Mouse (Mus musculus) forebrain, embryonic 16.5 days (tissue): ENCODE measurements around the gene Bcl3. TPM values are rescaled to one million over a fixed set of nuclear protein-coding genes. Genes with fewer than 3 reads are reported as not detected.
"Not testable (repeated sequence)": the region's sequence is repeated elsewhere in the genome, so short reads cannot be mapped to it uniquely, and the experiment has no call there.

ENCODE experiments used
- ATAC-seq: fragments of 200-750 bp; cut with Nextera tagmentation; 2 replicates; pipeline ENCODE4 v1.8.0; 2017; ENCODE audit warnings: mild to moderate bottlenecking, moderate library complexity
- H3K27ac ChIP-seq: fragments of 300-500 bp; sonication (generic); 2 replicates; pipeline ENCODE4 v1.5.1; 2014; ENCODE audit warnings: low read length, control low read depth
- H3K27me3 ChIP-seq: fragments of 300-500 bp; sonication (generic); replicated peaks from 2 replicates; pipeline ENCODE4 v1.6.1; 2014; ENCODE audit warnings: low read length; ENCODE audit not compliant: control insufficient read depth, insufficient read depth
- H3K36me3 ChIP-seq: fragments of 300-500 bp; sonication (generic); 2 replicates; pipeline ENCODE4 v1.6.1; 2014; ENCODE audit not compliant: control insufficient read depth, insufficient read depth
- H3K4me1 ChIP-seq: fragments of 300-500 bp; sonication (generic); replicated peaks from 2 replicates; pipeline ENCODE4 v1.6.1; 2014; ENCODE audit warnings: low read length; ENCODE audit not compliant: control insufficient read depth, insufficient read depth
- H3K4me2 ChIP-seq: fragments of 300-500 bp; sonication (generic); 2 replicates; pipeline ENCODE4 v1.6.1; 2014; ENCODE audit warnings: mild to moderate bottlenecking, low read length, control low read depth
- H3K4me3 ChIP-seq: fragments of 300-500 bp; sonication (generic); replicated peaks from 2 replicates; pipeline ENCODE4 v1.5.1; 2014; ENCODE audit warnings: mild to moderate bottlenecking, low read length, control low read depth
- H3K9ac ChIP-seq: fragments of 300-500 bp; sonication (generic); replicated peaks from 2 replicates; pipeline ENCODE4 v1.6.1; 2014; ENCODE audit warnings: low read depth, low read length, control low read depth
- H3K9me3 ChIP-seq: fragments of 300-500 bp; sonication (generic); 2 replicates; pipeline ENCODE4 v1.6.1; 2016; ENCODE audit warnings: low read length; ENCODE audit not compliant: control insufficient read depth
- WGBS: fragments of 180-500 bp; shearing (Covaris S2); extraction: QIAGEN DNeasy Blood & Tissue Kit; methylation state at CpG from one replicate; pipeline ENCODE4 v1.1.7; 2014; 5-methylcytosine and 5-hydroxymethylcytosine counted together
- polyA plus RNA-seq: library from polyadenylated mRNA; unstranded; fragments of >200 nt; fragmentation: Nextera tagmentation; extraction: Ambion mirVana; gene quantifications from 2 replicates; pipeline ENCODE4 v1.2.1, GENCODE M21; 2015

Bcl3 gene
- polyA plus RNA-seq, 1 experiment from 2014 or later, result 0.92 TPM

GRCm38 (mm10) chr7:19795236-19795635, 27.3 kb downstream of the Bcl3 start:
- peaks cover 1% of the 10 kb centered on the region; the same call in 1 of the 2 replicates for H3K4me1 ChIP-seq
- H3K27me3 ChIP-seq, result peaks cover 24% of the 10 kb centered on the region
- H3K9me3 ChIP-seq, result no peaks in the 10 kb centered on the region
- no peak overlapping the region for H3K4me2 ChIP-seq
- H3K4me3 ChIP-seq, result no peak overlapping the region
- H3K9ac ChIP-seq, result no peak overlapping the region
- no peak overlapping the region for H3K27ac ChIP-seq
- 55% methylated on average over 2 of the region's 2 CpGs for WGBS
- no peaks in the 10 kb centered on the region for H3K36me3 ChIP-seq
- ATAC-seq, result no peak

DNA sequence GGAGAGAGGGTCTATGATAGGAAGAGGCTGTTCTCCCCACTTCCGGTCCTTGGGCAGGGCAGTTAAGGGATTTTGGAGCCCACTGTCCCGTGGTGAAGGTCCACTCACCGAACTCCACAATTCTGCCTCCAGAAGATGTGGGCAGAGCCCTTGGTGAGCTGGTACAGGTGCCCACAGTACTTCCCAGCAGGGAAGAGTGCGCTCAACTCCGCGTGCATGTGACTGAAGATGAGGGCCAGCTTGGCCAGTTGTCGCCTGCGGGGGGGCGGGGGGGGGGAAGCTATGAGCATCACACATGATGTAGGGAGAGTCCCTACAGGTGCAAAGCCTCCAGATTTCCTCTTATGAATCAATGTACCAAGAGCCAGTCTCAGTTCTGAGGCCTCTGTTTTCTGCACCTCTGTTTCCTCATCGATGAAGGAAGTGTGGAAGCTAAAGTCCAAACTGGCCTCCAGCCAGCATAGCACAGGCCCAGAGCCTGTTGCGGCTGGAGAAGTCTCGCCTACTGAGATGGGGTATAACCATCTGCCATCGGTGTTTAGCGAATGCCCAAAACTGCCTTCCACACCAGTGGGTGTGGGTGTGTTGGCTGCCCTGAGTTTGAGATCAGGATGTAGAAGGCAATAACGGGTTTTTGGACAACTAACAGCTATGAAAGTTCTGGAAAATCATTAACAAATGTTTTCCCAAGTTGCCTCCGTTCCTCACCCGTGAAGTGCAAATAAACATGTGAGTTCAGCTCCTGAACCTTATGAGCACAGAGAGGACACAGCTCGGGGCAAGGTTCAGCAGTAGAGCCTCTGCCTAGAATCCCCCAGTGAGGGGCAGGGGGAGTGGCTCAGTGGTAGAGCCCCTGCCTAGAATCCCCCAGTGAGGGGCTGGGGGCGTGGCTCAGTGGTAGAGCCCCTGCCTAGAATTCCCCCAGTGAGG, 29.6 kb downstream of the Bcl3 start:
- Histone ChIP-seq H3K4me1 (peaks cover 6% of the 10 kb centered on the region), H3K9me3 (no peaks in the 10 kb centered on the region), H3K4me3 (no peak overlapping the region), H3K36me3 (no peaks in the 10 kb centered on the region), H3K27ac (no peak overlapping the region), H3K4me2 (no peak overlapping the region), H3K27me3 (peaks cover 25% of the 10 kb centered on the region), H3K9ac (no peak overlapping the region)
- ATAC-seq, result no peak
- 88% methylated on average over 19 of the region's 19 CpGs for WGBS

DNA sequence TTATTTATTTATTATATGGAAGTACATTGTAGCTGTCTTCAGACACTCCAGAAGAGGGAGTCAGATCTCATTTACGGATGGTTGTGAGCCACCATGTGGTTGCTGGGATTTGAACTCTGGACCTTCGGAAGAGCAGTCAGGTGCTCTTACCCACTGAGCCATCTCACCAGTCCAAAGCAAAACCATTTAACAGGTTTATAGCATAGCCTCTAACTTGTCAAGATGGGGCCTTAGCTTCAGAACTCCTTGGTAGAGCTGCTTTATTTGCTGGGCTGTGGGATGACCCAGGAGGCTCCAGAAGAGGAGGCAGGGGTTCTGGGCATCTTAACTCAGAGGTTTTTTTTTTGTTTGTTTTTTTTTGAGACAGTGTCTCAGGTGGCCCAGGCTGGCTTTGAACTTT, 31.1 kb downstream of the Bcl3 start:
- H3K27me3 ChIP-seq, result peaks cover 12% of the 10 kb centered on the region
- not testable (repeated sequence) for H3K36me3 ChIP-seq, ATAC-seq, H3K9ac ChIP-seq, H3K4me3 ChIP-seq, H3K27ac ChIP-seq, H3K4me2 ChIP-seq, H3K4me1 ChIP-seq, H3K9me3 ChIP-seq
- 92% methylated on average over 2 of the region's 2 CpGs for WGBS

- Histone ChIP-seq H3K4me3 (peak overlapping the region; percentile 42), H3K9me3 (no peaks in the 10 kb centered on the region), H3K27me3 (0 out of 2 replicates have a peak, but pooled peaks cover 3% of the 10 kb centered on the region), H3K4me1 (peaks cover 6% of the 10 kb centered on the region), H3K27ac (no peak overlapping the region), H3K4me2 (peak overlapping the region; percentile 80), H3K9ac (peak overlapping the region; percentile 54), H3K36me3 (no peaks in the 10 kb centered on the region)
- ATAC-seq, result peak; percentile 62
- under 1% methylated on average over 19 of the region's 19 CpGs for WGBS
Observed at GRCm38 (mm10) chr7:19789904-19790347, 32.6 kb downstream of the Bcl3 start.

DNA sequence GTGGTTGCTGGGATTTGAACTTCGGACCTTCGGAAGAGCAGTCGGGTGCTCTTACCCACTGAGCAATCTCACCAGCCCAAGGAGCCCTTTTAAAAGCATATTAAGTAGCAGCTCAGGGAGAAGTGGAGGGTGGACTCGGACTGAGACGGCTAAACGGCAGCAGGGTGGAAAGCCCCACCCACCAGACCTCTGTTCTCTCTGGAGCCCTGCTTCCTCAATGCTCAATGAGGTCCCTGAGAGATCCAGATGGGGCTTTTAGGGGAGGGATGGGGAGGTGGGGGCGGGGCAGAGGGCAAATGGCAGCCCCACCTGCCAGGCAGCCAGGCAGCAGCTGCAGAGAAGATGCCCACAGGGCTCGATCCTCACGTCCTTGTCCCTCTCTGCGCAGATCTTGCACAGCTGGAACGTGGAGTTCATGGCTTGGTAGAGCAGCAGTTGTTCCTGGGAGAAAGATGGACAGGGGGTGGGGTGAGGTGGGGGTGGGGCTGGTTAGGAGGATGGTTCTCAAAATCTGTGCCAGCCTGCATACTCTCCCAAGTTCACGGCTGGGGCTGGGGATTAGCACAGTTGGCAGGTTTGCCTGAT, 36.6 kb downstream of the Bcl3 start:
- peaks cover 6% of the 10 kb centered on the region for H3K4me1 ChIP-seq
- ATAC-seq, result no peak
- H3K9ac ChIP-seq, result no peak overlapping the region
- H3K4me2 ChIP-seq, result no peak overlapping the region
- no peak overlapping the region for H3K4me3 ChIP-seq
- 0 out of 2 replicates have a peak, but pooled peaks cover 3% of the 10 kb centered on the region for H3K27me3 ChIP-seq
- no peaks in the 10 kb centered on the region for H3K36me3 ChIP-seq
- H3K9me3 ChIP-seq, result no peaks in the 10 kb centered on the region
- H3K27ac ChIP-seq, result no peak overlapping the region
- 49% methylated on average over 12 of the region's 12 CpGs for whole genome bisulfite sequencing

DNA sequence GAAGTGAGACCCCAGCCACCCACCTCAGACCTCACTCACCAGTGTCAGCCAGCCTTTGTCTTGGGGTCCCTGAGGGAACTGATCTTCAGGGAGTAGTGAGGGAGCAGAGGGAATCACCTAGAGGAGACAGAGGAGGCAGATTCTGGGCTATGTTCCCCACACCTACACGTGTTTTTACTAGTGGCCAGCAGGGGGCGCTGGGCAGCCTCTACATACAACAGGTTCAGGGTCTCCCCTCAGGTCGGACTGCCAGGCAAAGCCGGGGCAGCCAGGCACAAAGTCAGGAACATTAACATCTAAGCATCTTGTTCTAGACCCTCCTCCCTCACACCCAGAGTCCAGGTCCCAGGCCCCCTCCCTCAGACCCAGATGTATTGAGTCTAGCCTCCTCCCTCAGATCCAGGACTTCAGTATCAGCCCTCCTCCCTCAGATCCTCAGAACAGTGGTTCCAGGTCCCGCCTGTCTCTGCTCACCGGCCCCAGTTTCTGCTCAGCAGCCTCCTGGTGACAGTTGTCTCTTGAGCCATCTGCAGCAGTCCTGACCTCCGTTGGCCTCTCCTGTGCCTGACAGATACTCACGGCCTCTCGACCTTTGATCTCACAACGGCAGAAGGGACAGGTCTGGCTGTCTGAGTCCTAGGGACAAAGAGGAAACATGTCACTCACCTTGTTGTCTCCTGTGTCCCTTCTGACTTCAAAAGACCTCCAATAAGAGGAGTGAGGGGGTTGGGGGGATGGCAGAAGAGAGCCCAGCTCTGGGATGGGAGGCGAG, 37.6 kb downstream of the Bcl3 start:
- 48% methylated on average over 11 of the region's 11 CpGs for WGBS
- H3K4me1 ChIP-seq, result peaks cover 4% of the 10 kb centered on the region
- no peaks in the 10 kb centered on the region for H3K36me3 ChIP-seq
- H3K27me3 ChIP-seq, result no peaks in the 10 kb centered on the region
- no peak for ATAC-seq
- no peak overlapping the region for H3K4me3 ChIP-seq
- no peak overlapping the region for H3K27ac ChIP-seq
- H3K9me3 ChIP-seq, result no peaks in the 10 kb centered on the region
- H3K9ac ChIP-seq, result no peak overlapping the region
- H3K4me2 ChIP-seq, result no peak overlapping the region

- Histone ChIP-seq H3K4me2 (no peak overlapping the region), H3K27me3 (no peaks in the 10 kb centered on the region), H3K4me3 (no peak overlapping the region), H3K9me3 (no peaks in the 10 kb centered on the region), H3K9ac (no peak overlapping the region), H3K27ac (no peak overlapping the region), H3K36me3 (no peaks in the 10 kb centered on the region), H3K4me1 (no peaks in the 10 kb centered on the region)
- 85% methylated on average over 8 of the region's 8 CpGs for WGBS
- no peak for ATAC-seq
Observed at GRCm38 (mm10) chr7:19783630-19784029, 38.9 kb downstream of the Bcl3 start.

- Histone ChIP-seq H3K4me2 (no peak overlapping the region), H3K9ac (no peak overlapping the region), H3K4me1 (no peaks in the 10 kb centered on the region), H3K4me3 (no peak overlapping the region), H3K9me3 (no peaks in the 10 kb centered on the region), H3K27me3 (no peaks in the 10 kb centered on the region), H3K36me3 (no peaks in the 10 kb centered on the region), H3K27ac (no peak overlapping the region)
- no peak for ATAC-seq
- WGBS, result 92% methylated on average over 4 of the region's 4 CpGs
Observed at GRCm38 (mm10) chr7:19782645-19783044, 39.9 kb downstream of the Bcl3 start.

DNA sequence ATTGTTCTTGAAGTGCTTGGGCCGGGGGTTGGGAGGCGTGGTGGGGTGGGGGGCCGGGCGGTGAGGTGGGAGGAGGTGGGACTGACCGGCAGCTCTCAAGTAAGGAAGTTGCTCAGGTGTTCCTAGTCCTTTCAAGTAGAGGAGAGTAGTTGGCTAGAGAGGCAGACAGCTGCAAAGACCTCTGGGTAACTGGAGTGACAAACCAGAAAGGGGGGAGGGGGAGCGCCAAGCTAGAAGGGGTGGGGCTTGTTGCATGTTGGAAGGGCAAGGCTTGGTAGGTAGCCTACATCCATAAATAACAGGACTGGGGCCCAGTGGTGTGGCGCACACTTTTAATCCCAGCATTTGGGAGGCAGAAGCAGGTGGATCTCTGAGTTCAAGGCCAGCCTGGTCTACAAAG, 40.8 kb downstream of the Bcl3 start:
- WGBS, result 91% methylated on average over 7 of the region's 7 CpGs
- H3K27ac ChIP-seq, result no peak overlapping the region
- H3K4me2 ChIP-seq, result no peak overlapping the region
- no peaks in the 10 kb centered on the region for H3K4me1 ChIP-seq
- no peaks in the 10 kb centered on the region for H3K27me3 ChIP-seq
- H3K9ac ChIP-seq, result no peak overlapping the region
- H3K36me3 ChIP-seq, result no peaks in the 10 kb centered on the region
- no peak overlapping the region for H3K4me3 ChIP-seq
- H3K9me3 ChIP-seq, result no peaks in the 10 kb centered on the region
- no peak for ATAC-seq
